Mouse (Mus musculus) heart, embryonic 14.5 days (tissue): ENCODE results near the gene Ttc9c. TPM values are rescaled to one million over a fixed set of nuclear protein-coding genes. Genes with fewer than 3 reads are reported as not detected.
A peak's percentile ranks its signal among the peaks of the same experiment; 100 is the strongest.
"Not testable (repeated sequence)": the region's sequence is repeated elsewhere in the genome, so short reads cannot be mapped to it uniquely, and the experiment has no call there.

Experiments
- ATAC-seq: fragments of 200-750 bp; cut with Nextera tagmentation; 2 replicates; pipeline ENCODE4 v1.8.0; 2017; ENCODE audit warnings: low read depth, moderate TSS enrichment; ENCODE audit not compliant: insufficient number of reproducible peaks, insufficient read depth, low FRiP score
- H3K27ac ChIP-seq, 2 experiments: fragments of 200-500 bp in 1 of 2; fragments of 300-500 bp in 1 of 2; sonication (generic) in 1 of 2; replicated peaks in 1 of 2; 2 replicates each; pipeline ENCODE4 v1.5.1; 2012 to 2014; ENCODE audit warnings: low read depth in 2 of 2, low read length in 2 of 2, control low read depth in 1 of 2, mild to moderate bottlenecking in 1 of 2, mixed read lengths in 1 of 2; ENCODE audit not compliant: control insufficient read depth in 1 of 2, insufficient read depth in 1 of 2
- H3K27me3 ChIP-seq: fragments of 300-500 bp; sonication (generic); 2 replicates; pipeline ENCODE4 v1.6.1; 2014; ENCODE audit warnings: mild to moderate bottlenecking, low read length, control low read depth; ENCODE audit not compliant: control insufficient read depth, insufficient read depth
- H3K36me3 ChIP-seq: fragments of 300-500 bp; sonication (generic); 2 replicates; pipeline ENCODE4 v1.6.1; 2014; ENCODE audit warnings: mild to moderate bottlenecking, control low read depth, low read length, mixed read lengths; ENCODE audit not compliant: control insufficient read depth, insufficient read depth
- H3K4me1 ChIP-seq, 2 experiments: fragments of 200-500 bp in 1 of 2; fragments of 300-500 bp in 1 of 2; sonication (generic) in 1 of 2; 2 replicates each; pipeline ENCODE4 v1.6.1; 2012 to 2014; ENCODE audit warnings: low read length in 2 of 2, control low read depth in 1 of 2, mixed read lengths in 1 of 2; ENCODE audit not compliant: control insufficient read depth in 2 of 2, insufficient read depth in 2 of 2
- H3K4me2 ChIP-seq: fragments of 300-500 bp; sonication (generic); 2 replicates; pipeline ENCODE4 v1.6.1; 2014; ENCODE audit warnings: mild to moderate bottlenecking, low read length
- H3K4me3 ChIP-seq, 2 experiments: fragments of 200-500 bp in 1 of 2; fragments of 300-500 bp in 1 of 2; sonication (generic) in 1 of 2; 2 replicates each; pipeline ENCODE4 v1.5.1; 2012 to 2014; ENCODE audit warnings: low read length in 2 of 2, mild to moderate bottlenecking in 2 of 2, control low read depth in 1 of 2, low read depth in 1 of 2, moderate library complexity in 1 of 2; ENCODE audit not compliant: control insufficient read depth in 1 of 2, insufficient read depth in 1 of 2
- H3K9ac ChIP-seq: fragments of 300-500 bp; sonication (generic); 2 replicates; pipeline ENCODE4 v1.6.1; 2014; ENCODE audit warnings: mild to moderate bottlenecking, low read length
- H3K9me3 ChIP-seq: fragments of 300-500 bp; sonication (generic); 2 replicates; pipeline ENCODE4 v1.6.1; 2016; ENCODE audit warnings: low read length, control low read depth; ENCODE audit not compliant: control insufficient read depth
- WGBS: fragments of 180-500 bp; shearing (Covaris S2); extraction: QIAGEN DNeasy Blood & Tissue Kit; methylation state at CpG from one replicate; pipeline ENCODE4 v1.1.7; 2014; 5-methylcytosine and 5-hydroxymethylcytosine counted together
- polyA plus RNA-seq: library from polyadenylated mRNA; unstranded; fragments of >200 nt; fragmentation: Nextera tagmentation; extraction: Ambion mirVana; gene quantifications from 2 replicates; pipeline ENCODE4 v1.2.1, GENCODE M21; 2014

The Ttc9c gene
- polyA plus RNA-seq, 1 experiment from 2014 or later = 27.7 TPM

GRCm38 (mm10) chr19:8839103-8839907, 20.2 kb upstream of the Ttc9c start, which contains the start of gene Gng3:
Gene Gng3, minus strand, starts transcription at chr19:8839194.
- no peak for ATAC-seq
- peak within 1 kb of the TSS; percentile 92 to 93 for H3K27ac ChIP-seq
- 62% methylated on average over 11 of the region's 11 CpGs for WGBS
- peaks cover 37% of the 10 kb centered on the region for H3K36me3 ChIP-seq
- H3K4me1 ChIP-seq = peaks cover 20 to 30% of the 10 kb centered on the region in 2 experiments
- peak within 1 kb of the TSS; percentile 79 for H3K9ac ChIP-seq
- H3K27me3 ChIP-seq = no peaks in the 10 kb centered on the region
- no peaks in the 10 kb centered on the region for H3K9me3 ChIP-seq
- H3K4me3 ChIP-seq = peak within 1 kb of the TSS; percentile 50 to 63
- peak within 1 kb of the TSS; percentile 83 for H3K4me2 ChIP-seq

DNA sequence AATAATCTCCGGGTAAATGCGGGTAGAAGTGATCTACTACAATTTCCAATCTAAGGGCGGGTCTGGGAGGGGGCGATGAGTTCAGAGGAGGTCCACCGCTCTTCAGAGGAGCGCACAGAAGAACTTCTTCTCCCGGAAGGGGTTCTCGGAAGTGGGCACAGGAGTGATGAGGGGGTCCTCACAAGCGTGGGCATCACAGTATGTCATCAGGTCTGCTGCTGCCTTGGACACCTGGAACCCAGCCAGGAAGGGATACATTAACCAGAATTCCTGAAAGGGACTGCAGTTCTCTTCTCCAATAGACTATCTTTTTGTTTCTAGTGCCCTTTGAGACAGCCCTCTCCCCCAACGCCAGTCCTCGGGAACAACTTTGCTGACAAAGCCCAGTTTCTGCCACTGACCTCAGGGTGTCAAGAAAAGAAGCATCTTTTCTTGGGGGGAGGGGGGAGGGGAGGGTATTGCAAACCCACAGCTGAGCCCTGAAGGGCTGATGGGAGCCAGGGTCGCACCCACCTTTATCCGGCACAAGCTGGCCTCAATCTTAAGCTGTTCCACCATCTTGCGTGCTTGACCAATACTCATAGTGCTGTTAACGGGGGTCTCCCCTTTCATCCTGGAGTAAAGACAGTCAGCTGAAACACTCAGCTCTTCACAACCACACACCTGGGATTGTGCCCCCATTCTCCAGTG, 19.1 kb upstream of the Ttc9c start:
- 18% methylated on average over 15 of the region's 15 CpGs for WGBS
- Histone ChIP-seq H3K9me3 (no peaks in the 10 kb centered on the region), H3K4me1 (peaks cover 20 to 30% of the 10 kb centered on the region in 2 experiments), H3K27ac (peak overlapping the region; percentile 92 to 93), H3K4me2 (peak overlapping the region; percentile 82), H3K36me3 (peaks cover 44% of the 10 kb centered on the region), H3K4me3 (peak overlapping the region; percentile 50 to 63), H3K9ac (peak overlapping the region; percentile 79), H3K27me3 (no peaks in the 10 kb centered on the region)
- no peak for ATAC-seq

DNA sequence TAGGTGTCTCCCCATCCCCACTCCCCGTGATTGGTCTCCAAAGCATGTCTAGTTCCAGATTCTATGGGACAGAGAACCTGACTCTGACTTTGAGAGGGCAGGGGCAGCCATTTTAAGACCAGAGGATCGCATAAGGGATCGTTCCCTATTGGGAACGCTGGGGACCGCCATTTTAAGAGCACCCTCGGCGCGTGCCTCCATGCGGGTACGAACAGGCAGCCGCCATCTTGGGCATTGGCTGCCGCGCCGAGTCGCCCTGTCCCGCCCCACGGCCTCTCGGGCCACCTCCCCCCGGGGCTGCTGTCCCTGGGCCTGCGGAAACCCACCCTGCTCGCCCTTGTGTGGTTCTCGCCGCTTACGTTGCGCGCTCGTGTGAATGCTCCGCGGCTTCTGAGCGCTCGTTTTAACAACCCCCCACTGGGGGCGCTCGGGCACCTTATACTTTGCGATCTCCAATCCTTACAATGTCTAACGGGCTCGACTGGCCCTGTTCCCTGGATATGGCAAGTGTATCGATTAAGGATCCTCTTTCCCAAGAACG, 18.2 kb upstream of the Ttc9c start, which contains the start of gene Bscl2:
Gene Bscl2 (plus strand): TSS at position 217 of the 541 bp plus-strand sequence.
- H3K27me3 ChIP-seq = no peaks in the 10 kb centered on the region
- H3K9me3 ChIP-seq = no peaks in the 10 kb centered on the region
- H3K27ac ChIP-seq = peak within 1 kb of the TSS; percentile 92 to 93
- peak within 1 kb of the TSS; percentile 82 for H3K4me2 ChIP-seq
- H3K36me3 ChIP-seq = peaks cover 44% of the 10 kb centered on the region
- peak; percentile 61 for ATAC-seq
- H3K9ac ChIP-seq = peak within 1 kb of the TSS; percentile 79
- peak within 1 kb of the TSS; percentile 50 to 63 for H3K4me3 ChIP-seq
- 1% methylated on average over 38 of the region's 38 CpGs for WGBS
- H3K4me1 ChIP-seq = peaks cover 20 to 30% of the 10 kb centered on the region in 2 experiments

DNA sequence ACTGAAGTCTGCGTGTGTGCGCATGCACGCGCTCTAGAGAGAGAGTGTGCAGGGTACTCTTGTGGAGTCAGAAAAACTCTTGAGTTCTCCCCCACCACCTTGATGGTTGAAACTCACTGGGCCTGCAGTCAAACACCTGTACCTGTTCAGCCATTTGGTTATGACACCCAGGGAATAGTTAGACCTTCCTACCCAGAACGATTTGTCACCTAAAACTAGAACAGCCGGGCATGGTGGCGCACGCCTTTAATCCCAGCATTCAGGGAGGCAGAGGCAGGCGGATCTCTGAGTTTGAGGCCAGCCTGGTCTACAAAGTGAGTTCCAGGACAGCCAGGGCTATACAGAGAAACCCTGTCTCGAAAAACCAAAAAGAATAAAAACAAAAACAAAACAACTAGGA, 17.2 kb upstream of the Ttc9c start:
- peaks cover 20 to 30% of the 10 kb centered on the region in 2 experiments for H3K4me1 ChIP-seq
- H3K4me2 ChIP-seq, H3K4me3 ChIP-seq, H3K27ac ChIP-seq, H3K9ac ChIP-seq, ATAC-seq, H3K9me3 ChIP-seq, H3K27me3 ChIP-seq: not testable (repeated sequence)
- WGBS = 97% methylated on average over 10 of the region's 10 CpGs
- H3K36me3 ChIP-seq = peaks cover 48% of the 10 kb centered on the region

- ATAC-seq = no peak
These were observed 13.8 kb upstream of the Ttc9c start for GRCm38 (mm10) chr19:8832971-8833370.

GRCm38 (mm10) chr19:8831262-8831661, 12.1 kb upstream of the Ttc9c start:
- 76% methylated on average over 11 of the region's 11 CpGs for WGBS
- H3K27ac ChIP-seq = no peak overlapping the region
- no peaks in the 10 kb centered on the region for H3K9me3 ChIP-seq
- no peak for ATAC-seq
- no peaks in the 10 kb centered on the region for H3K27me3 ChIP-seq
- no peaks in the 10 kb centered on the region for H3K4me1 ChIP-seq
- peaks cover 99% of the 10 kb centered on the region for H3K36me3 ChIP-seq
- H3K9ac ChIP-seq = no peak overlapping the region
- H3K4me2 ChIP-seq = no peak overlapping the region
- no peak overlapping the region for H3K4me3 ChIP-seq

More at GRCm38 (mm10) chr19:8832971-8833370, 13.8 kb upstream of the Ttc9c start:
- no peaks in the 10 kb centered on the region for H3K9me3 ChIP-seq
- peaks cover 82% of the 10 kb centered on the region for H3K36me3 ChIP-seq
- H3K27ac ChIP-seq = no peak overlapping the region
- peaks cover under 1 to 2% of the 10 kb centered on the region in 2 experiments; a peak in 2 of 4 replicates for H3K4me1 ChIP-seq
- 84% methylated on average over 4 of the region's 4 CpGs for WGBS
- no peak overlapping the region for H3K9ac ChIP-seq
- no peak overlapping the region for H3K4me2 ChIP-seq
- no peaks in the 10 kb centered on the region for H3K27me3 ChIP-seq
- H3K4me3 ChIP-seq = no peak overlapping the region

- ATAC-seq = no peak
- Histone ChIP-seq H3K27ac (no peak overlapping the region), H3K4me1 (no peaks in the 10 kb centered on the region), H3K9ac (no peak overlapping the region), H3K9me3 (no peaks in the 10 kb centered on the region), H3K36me3 (peaks cover 99% of the 10 kb centered on the region), H3K27me3 (no peaks in the 10 kb centered on the region), H3K4me2 (no peak overlapping the region), H3K4me3 (no peak overlapping the region)
- 95% methylated on average over 8 of the region's 8 CpGs for WGBS
These were observed 11.5 kb upstream of the Ttc9c start for GRCm38 (mm10) chr19:8830664-8831063.
